Mouse (Mus musculus): ENCODE data around the gene Cmc1. TPM values are rescaled to one million over a fixed set of nuclear protein-coding genes. Genes with fewer than 3 reads are reported as not detected.

Cmc1 gene
- 42.8 and 44.2 TPM in 2 replicates for polyA plus RNA-seq (2016; fragmentation: Nextera tagmentation; extraction: Ambion mirVana)

DNA sequence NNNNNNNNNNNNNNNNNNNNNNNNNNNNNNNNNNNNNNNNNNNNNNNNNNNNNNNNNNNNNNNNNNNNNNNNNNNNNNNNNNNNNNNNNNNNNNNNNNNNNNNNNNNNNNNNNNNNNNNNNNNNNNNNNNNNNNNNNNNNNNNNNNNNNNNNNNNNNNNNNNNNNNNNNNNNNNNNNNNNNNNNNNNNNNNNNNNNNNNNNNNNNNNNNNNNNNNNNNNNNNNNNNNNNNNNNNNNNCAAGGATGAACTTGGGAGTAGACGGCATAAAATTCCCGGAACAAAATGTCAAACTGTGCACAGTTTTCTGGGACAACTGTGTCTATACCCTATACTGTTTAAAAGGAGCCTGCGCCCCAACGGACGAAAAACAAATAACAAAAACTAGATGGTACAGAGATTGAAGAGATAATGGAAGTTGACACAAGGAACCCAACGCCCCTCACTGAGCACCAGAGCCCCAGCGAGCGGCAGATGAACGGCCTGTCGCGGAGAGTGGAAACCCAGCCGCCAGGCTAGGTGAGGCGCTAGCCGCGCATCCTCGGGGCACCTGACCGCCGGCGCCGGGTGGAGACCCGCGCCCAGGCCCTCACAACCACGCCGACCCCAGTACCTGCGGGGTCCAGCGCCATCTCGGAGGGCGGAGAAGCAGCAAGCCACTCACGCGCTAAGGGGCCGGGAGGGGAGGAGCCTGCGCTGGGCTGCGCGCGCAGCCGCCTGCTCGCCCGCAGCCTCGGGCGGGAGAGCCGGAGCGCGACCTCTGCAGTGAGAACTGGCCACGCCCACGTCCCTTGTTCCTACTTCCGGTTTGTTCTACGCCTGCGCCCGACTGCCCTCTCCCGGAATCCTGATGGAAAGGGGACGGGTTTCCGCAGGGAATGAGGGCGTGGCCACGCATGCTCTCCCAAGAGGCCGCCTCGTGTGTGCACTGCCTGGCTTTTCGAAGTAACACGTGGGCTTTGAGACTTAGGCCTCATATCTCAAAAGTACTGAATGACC is at the start of gene Cmc1:
Cmc1 (minus strand) TSS at position 771 of the 996 bp plus-strand sequence.
- no peaks in the 10 kb centered on the region for H3K27me3 ChIP-seq
- H3K9ac ChIP-seq = peak within 1 kb of the TSS; percentile 90
- peak within 1 kb of the TSS; percentile 84 for H3K27ac ChIP-seq
- H3K4me2 ChIP-seq = peak within 1 kb of the TSS; percentile 59
- peak; percentile 97 for ATAC-seq (ENCODE audit: low FRiP score)
- H3K36me3 ChIP-seq (replicated peaks) = no peaks in the 10 kb centered on the region
- peak within 1 kb of the TSS; percentile 74 for H3K4me3 ChIP-seq (replicated peaks)
- H3K4me1 ChIP-seq = peaks cover 15% of the 10 kb centered on the region
- no peaks in the 10 kb centered on the region for H3K9me3 ChIP-seq
- WGBS = 2% methylated on average over 56 of the region's 58 CpGs

DNA sequence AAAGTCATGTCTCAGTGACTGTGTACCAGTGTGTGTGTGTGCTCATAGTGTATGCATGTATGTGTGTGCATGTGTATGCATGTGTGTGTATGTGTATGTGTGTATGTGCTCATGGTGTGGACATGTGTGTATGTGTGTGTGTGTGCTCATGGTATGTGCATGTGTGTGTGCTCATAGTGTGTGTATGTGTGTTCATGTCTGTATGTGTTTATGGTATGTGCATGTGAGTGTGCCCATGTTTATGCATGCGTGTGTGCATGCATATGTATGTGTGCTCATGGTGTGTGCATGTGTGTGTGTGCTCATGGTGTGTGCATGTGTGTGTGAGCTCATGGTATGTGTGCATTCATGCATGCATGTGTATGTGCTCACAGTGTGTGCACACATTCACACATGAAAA is 48.6 kb upstream of the Cmc1 start:
- H3K27ac ChIP-seq = no peak overlapping the region
- 97% methylated on average over 1 of the region's 1 CpGs for WGBS
- H3K4me2 ChIP-seq = no peak overlapping the region
- no peaks in the 10 kb centered on the region for H3K36me3 ChIP-seq (replicated peaks)
- no peaks in the 10 kb centered on the region for H3K9me3 ChIP-seq
- H3K4me3 ChIP-seq (replicated peaks) = no peak overlapping the region
- no peak overlapping the region for H3K9ac ChIP-seq
- no peak for ATAC-seq (ENCODE audit: low FRiP score)
- H3K27me3 ChIP-seq = no peaks in the 10 kb centered on the region
- H3K4me1 ChIP-seq = peaks cover 8% of the 10 kb centered on the region; the same call in 1 of the 2 replicates

DNA sequence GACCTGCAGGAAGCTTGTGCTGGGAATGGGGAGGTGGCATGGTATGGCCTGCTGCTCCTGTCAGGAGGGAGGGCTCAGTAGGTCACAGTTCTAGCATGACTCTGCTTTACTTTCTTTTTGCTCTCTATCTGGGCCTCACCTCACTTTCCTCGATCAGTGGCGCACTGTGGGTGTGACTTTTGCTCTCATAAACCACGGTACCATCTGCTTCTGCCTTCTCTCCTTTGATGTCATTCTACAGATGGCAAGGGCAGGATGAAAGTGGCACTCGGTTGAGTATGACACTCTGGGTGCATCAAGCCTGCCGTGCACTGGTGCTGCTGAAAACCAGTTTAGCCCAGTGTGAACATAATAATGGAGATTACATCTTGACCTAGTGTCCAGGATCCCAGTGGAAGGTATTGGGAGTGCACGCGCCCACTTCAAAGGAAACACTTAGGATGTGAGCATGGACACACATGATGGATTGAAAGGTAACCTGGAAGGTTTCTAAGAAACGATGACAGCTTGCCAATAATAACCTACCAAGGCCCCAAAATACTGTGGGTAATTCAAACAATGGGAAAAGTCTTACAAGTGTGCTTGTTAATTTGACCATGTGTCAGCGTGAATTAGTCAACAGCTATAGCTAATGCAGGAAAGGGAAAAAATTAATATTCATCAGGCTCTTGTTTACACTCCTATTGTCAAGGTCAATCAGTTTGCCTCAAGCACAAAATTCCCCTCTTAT is 46.8 kb upstream of the Cmc1 start:
- Histone ChIP-seq H3K4me3 (replicated peaks) (no peak overlapping the region), H3K36me3 (replicated peaks) (no peaks in the 10 kb centered on the region), H3K4me1 (peaks cover 8% of the 10 kb centered on the region; the same call in 1 of the 2 replicates), H3K27me3 (no peaks in the 10 kb centered on the region), H3K9me3 (no peaks in the 10 kb centered on the region), H3K27ac (no peak overlapping the region), H3K9ac (no peak overlapping the region), H3K4me2 (no peak overlapping the region)
- no peak for ATAC-seq (ENCODE audit: low FRiP score)
- 77% methylated on average over 9 of the region's 9 CpGs for WGBS

DNA sequence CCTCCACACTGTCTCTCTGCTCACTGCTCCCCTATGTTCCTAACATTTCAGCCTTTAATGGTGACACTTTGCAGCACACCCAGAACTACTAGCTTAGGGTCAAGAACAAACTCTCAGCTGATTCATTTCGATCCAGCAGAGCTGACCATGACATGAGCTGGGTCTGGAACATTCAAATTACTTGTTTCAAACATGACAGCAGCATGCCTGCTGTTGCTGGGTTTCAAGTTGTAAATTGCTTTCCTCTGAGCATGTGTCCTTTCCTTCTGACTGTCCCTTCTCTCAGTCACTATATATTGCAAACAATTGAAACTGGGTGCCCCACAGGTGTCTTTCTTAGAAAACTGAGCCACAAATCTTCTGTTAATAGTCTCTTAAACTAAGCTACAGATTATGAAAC is 43.3 kb upstream of the Cmc1 start:
- H3K9me3 ChIP-seq = no peaks in the 10 kb centered on the region
- no peak overlapping the region for H3K27ac ChIP-seq
- no peaks in the 10 kb centered on the region for H3K36me3 ChIP-seq (replicated peaks)
- no peak overlapping the region for H3K4me2 ChIP-seq
- H3K9ac ChIP-seq = no peak overlapping the region
- H3K27me3 ChIP-seq = no peaks in the 10 kb centered on the region
- peaks cover 8% of the 10 kb centered on the region; the same call in 1 of the 2 replicates for H3K4me1 ChIP-seq
- no peak for ATAC-seq (ENCODE audit: low FRiP score)
- no peak overlapping the region for H3K4me3 ChIP-seq (replicated peaks)
- 87% methylated on average over 1 of the region's 1 CpGs for WGBS

DNA sequence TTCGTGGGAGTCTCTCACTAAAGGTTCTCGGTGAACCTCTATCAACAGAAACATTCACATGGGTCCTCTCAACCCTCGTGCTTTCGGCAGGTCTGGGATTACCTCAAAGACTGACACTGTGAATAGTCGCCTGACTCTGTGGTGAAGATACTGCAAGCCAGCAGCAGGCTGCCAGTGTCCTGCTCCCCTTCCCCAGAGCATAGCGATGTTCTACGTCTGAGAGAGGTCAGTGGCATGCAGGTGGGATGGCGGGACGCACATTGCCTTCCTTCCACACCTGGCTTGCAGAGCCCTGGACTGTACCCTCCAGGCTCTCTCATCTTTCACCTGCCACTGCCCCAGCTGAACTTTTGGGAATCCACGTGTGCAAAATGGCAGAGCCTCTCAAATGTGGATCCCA is 41.3 kb upstream of the Cmc1 start:
- no peak for ATAC-seq (ENCODE audit: low FRiP score)
- Histone ChIP-seq H3K9me3 (no peaks in the 10 kb centered on the region), H3K9ac (no peak overlapping the region), H3K4me1 (peaks cover 5% of the 10 kb centered on the region; the same call in 1 of the 2 replicates), H3K36me3 (replicated peaks) (no peaks in the 10 kb centered on the region), H3K4me3 (replicated peaks) (no peak overlapping the region), H3K4me2 (no peak overlapping the region), H3K27me3 (no peaks in the 10 kb centered on the region), H3K27ac (no peak overlapping the region)
- 86% methylated on average over 10 of the region's 10 CpGs for WGBS

DNA sequence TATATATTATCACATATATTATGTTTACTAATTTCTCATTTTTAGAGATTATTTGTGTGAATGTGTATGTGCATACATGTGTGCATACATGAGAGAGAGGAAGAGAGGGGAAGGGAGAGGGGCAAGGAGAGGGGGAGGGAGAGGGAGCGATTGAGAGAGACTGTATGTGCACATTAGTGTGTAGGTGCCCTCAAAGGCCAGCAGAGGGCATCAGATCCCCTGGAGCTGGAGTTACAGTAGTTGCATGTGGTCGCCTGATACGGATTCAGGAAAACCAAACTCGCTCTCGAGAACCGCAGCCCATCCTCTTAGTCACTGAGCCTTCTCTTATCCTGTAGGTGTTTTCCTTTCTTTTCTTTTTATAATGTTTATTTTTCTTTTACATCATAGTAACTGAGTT is 38.4 kb upstream of the Cmc1 start:
- H3K4me3 ChIP-seq (replicated peaks) = no peak overlapping the region
- no peak overlapping the region for H3K4me2 ChIP-seq
- no peaks in the 10 kb centered on the region for H3K36me3 ChIP-seq (replicated peaks)
- no peak for ATAC-seq (ENCODE audit: low FRiP score)
- 93% methylated on average over 6 of the region's 6 CpGs for WGBS
- no peaks in the 10 kb centered on the region for H3K9me3 ChIP-seq
- no peaks in the 10 kb centered on the region for H3K27me3 ChIP-seq
- peaks cover 5% of the 10 kb centered on the region; the same call in 1 of the 2 replicates for H3K4me1 ChIP-seq
- no peak overlapping the region for H3K9ac ChIP-seq
- H3K27ac ChIP-seq = no peak overlapping the region

DNA sequence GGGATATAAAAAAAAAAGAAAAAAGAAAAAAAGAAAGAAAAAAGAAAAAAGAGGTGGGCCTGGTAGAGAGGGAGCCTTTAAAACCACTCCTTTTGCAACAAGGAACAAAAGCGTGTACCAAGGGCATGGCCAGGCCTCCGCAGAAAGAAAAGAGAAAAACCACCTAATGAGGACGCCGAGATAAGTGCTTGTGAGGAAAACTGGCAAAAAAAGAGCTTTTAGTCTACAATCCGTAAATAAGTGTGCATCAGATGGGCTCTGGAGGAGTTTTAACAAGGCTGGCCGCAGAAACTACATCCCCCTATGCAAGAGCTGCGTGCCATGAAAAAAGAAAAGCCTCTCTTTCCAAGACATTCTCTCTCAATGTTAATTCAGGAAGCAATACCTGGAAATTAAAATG is 37.4 kb upstream of the Cmc1 start:
- Histone ChIP-seq H3K9ac (no peak overlapping the region), H3K4me2 (peak overlapping the region; percentile 5; the same call in 1 of the 2 replicates), H3K4me1 (peaks cover 5% of the 10 kb centered on the region; the same call in 1 of the 2 replicates), H3K27ac (peak overlapping the region; percentile 68; the same call in 1 of the 2 replicates), H3K27me3 (no peaks in the 10 kb centered on the region), H3K9me3 (no peaks in the 10 kb centered on the region), H3K36me3 (replicated peaks) (no peaks in the 10 kb centered on the region), H3K4me3 (replicated peaks) (no peak overlapping the region)
- WGBS = 23% methylated on average over 7 of the region's 7 CpGs
- ATAC-seq (ENCODE audit: low FRiP score) = peak; percentile 57; the same call in 1 of the 2 replicates

DNA sequence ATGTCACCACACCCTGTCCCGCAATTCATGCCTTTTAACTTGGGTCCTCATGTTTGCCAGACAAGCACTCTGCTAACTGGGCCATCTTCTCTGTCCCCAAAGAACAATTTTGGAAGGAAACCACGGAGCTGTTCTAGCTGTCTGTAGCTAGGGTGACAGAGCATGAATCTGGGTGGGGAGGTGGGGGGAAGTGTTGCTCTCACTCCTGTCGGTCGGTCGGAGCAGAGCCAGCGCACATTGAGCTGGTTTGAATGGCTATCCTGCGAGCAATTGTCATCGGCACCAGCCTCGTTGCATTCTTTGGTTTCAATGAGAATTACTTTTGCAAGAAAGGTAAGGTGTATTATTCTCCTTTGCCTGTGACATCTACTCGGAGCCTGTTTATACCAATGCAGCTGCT is 36.8 kb upstream of the Cmc1 start:
- no peaks in the 10 kb centered on the region for H3K36me3 ChIP-seq (replicated peaks)
- no peaks in the 10 kb centered on the region for H3K9me3 ChIP-seq
- 30% methylated on average over 10 of the region's 10 CpGs for WGBS
- H3K27me3 ChIP-seq = no peaks in the 10 kb centered on the region
- no peak overlapping the region for H3K9ac ChIP-seq
- peaks cover 5% of the 10 kb centered on the region; the same call in 1 of the 2 replicates for H3K4me1 ChIP-seq
- no peak for ATAC-seq (ENCODE audit: low FRiP score)
- H3K27ac ChIP-seq = peak overlapping the region; percentile 68; the same call in 1 of the 2 replicates
- no peak overlapping the region for H3K4me3 ChIP-seq (replicated peaks)
- H3K4me2 ChIP-seq = peak overlapping the region; percentile 25

DNA sequence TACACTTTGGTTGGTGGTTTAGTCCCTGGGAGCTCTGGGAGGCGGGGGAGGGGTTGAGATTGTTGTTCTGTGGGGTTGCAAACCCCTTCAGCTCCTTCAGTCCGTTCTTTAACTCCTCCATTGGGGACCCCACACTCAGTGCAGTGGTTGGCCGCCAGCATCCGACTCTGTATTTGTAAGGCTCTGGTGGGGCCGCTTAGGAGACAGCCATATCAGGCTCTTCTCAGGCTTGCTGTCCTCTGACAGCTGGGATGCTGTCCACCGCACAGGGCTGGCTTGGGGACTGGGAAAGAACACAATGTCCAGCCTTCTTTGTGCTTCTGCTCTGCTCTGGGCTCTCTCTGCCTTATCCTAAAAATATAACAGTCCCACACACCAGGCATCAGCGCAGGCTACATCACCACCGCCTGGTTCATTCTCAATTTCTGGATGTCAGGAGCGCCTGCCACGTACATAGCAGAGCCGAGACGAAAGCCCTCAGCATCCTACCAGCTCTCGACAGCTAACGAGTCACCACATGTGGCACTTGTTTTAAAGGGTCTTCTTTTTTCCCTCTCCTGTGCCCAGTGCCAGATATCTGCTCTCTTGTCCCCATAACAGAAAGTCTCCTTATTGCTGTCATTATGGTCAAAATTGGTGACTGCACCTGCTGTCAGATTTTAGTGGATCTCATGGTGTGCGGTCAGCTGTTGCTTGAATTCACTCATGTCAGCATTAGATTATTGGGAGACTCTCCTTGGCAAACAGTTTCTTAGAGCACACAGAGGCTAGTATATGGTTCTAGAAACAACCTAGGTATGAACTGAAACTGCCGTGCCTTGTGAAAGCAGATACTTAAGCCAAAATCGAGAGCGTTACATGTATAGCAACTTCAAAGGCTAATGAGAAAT is 29.4 kb upstream of the Cmc1 start:
- no peak overlapping the region for H3K27ac ChIP-seq
- WGBS = 78% methylated on average over 18 of the region's 18 CpGs
- no peaks in the 10 kb centered on the region; the same call in 1 of the 2 replicates for H3K4me1 ChIP-seq
- H3K27me3 ChIP-seq = no peaks in the 10 kb centered on the region
- H3K36me3 ChIP-seq (replicated peaks) = no peaks in the 10 kb centered on the region
- H3K4me2 ChIP-seq = no peak overlapping the region
- H3K4me3 ChIP-seq (replicated peaks) = no peak overlapping the region
- no peak overlapping the region for H3K9ac ChIP-seq
- no peak for ATAC-seq (ENCODE audit: low FRiP score)
- no peaks in the 10 kb centered on the region for H3K9me3 ChIP-seq

DNA sequence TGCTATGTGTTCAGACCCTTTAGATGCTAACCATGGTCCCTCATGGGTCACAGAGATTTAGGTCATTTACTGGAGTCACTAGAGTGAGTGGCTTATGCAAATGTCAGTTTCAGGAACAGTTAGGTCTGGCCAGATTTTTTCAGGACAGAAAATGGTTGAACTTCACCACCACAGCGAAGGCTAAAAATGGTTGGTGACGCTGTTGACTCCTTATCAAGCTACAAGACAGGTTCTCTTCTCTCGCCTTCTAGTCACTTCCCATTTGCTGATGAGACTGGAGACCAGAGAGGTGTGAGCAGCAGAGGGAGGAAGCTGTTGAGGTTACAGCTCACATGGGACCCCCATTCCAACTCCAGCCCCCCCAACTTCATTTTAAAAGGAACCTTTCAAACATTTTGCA is 26.7 kb upstream of the Cmc1 start:
- H3K9ac ChIP-seq = no peak overlapping the region
- ATAC-seq (ENCODE audit: low FRiP score) = no peak
- no peak overlapping the region for H3K27ac ChIP-seq
- H3K9me3 ChIP-seq = 0 out of 2 replicates have a peak, but pooled peaks cover 5% of the 10 kb centered on the region
- no peak overlapping the region for H3K4me3 ChIP-seq (replicated peaks)
- H3K27me3 ChIP-seq = no peaks in the 10 kb centered on the region
- no peaks in the 10 kb centered on the region; the same call in 1 of the 2 replicates for H3K4me1 ChIP-seq
- no peaks in the 10 kb centered on the region for H3K36me3 ChIP-seq (replicated peaks)
- 89% methylated on average over 3 of the region's 3 CpGs for WGBS
- no peak overlapping the region for H3K4me2 ChIP-seq

DNA sequence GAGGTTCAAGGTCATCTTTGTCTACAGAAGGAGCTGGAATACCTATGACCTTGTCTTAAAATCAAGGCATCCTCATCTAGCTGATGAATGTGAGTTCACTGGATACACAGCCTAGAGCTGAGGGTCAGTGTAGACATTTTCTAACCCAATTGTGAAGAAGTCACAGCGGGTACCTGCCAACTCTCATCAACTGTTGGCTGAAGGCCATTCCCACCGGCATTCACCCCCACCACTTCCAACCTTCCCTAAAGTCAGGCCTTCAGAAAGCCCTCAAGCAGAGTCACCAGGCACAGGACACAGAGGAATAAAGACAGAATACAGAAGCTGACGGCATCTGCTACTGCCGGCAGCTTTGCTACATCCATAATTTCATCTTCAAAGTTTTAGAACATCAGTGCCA is 25.4 kb upstream of the Cmc1 start:
- H3K9me3 ChIP-seq = 0 out of 2 replicates have a peak, but pooled peaks cover 5% of the 10 kb centered on the region
- H3K4me1 ChIP-seq = no peaks in the 10 kb centered on the region; the same call in 1 of the 2 replicates
- 94% methylated on average over 4 of the region's 4 CpGs for WGBS
- H3K9ac ChIP-seq = no peak overlapping the region
- ATAC-seq (ENCODE audit: low FRiP score) = no peak
- H3K36me3 ChIP-seq (replicated peaks) = no peaks in the 10 kb centered on the region
- no peak overlapping the region for H3K27ac ChIP-seq
- no peak overlapping the region for H3K4me3 ChIP-seq (replicated peaks)
- no peaks in the 10 kb centered on the region for H3K27me3 ChIP-seq
- no peak overlapping the region for H3K4me2 ChIP-seq
